Mouse (Mus musculus) bone marrow macrophage, adult 2 months (primary cell): Measurements from ENCODE around the gene Gm4924.

Experiments used
- CTCF ChIP-seq: IDR thresholded peaks from 2 replicates; pipeline ENCODE4 v1.5.1; 2012; ENCODE audit warnings: low read depth, mild to moderate bottlenecking, low read length, moderate library complexity
- POLR2A ChIP-seq: IDR thresholded peaks from 2 replicates; pipeline ENCODE4 v1.6.1; 2012; ENCODE audit warnings: mild to moderate bottlenecking, low read depth, low read length, borderline replicate concordance

- no peak for TF ChIP-seq CTCF
- no peak for TF ChIP-seq POLR2A
Measured at GRCm38 (mm10) chr10:82320134-82320533, 33.9 kb upstream of the Gm4924 start.
